Mouse (Mus musculus) CH12.LX (cell line): Measurements from ENCODE around the gene Apoa1. TPM values are rescaled to one million over a fixed set of nuclear protein-coding genes. Genes with fewer than 3 reads are reported as not detected.

ENCODE experiments used
- DNase-seq: peaks from one replicate; pipeline ENCODE4 v3.0.0-alpha.2; 2013; ENCODE audit errors: extremely low read depth
- H3K27ac ChIP-seq: 2 replicates; pipeline ENCODE4 v1.5.1; 2012; ENCODE audit warnings: low read depth, mild to moderate bottlenecking, control low read depth, moderate library complexity; ENCODE audit not compliant: insufficient read depth
- H3K27me3 ChIP-seq: replicated peaks from 2 replicates; pipeline ENCODE3; 2012; ENCODE audit warnings: inconsistent platforms
- H3K36me3 ChIP-seq, 2 experiments: replicated peaks in 1 of 2; 2 replicates each; pipeline versions ENCODE3 to v1.6.1; 2012; ENCODE audit warnings: inconsistent platforms in 1 of 2, low read length in 1 of 2, mild to moderate bottlenecking in 1 of 2, mixed read lengths in 1 of 2, moderate library complexity in 1 of 2; ENCODE audit not compliant: control insufficient read depth in 1 of 2, insufficient read depth in 1 of 2
- H3K4me1 ChIP-seq, 2 experiments: 2 replicates each; pipeline ENCODE4 v1.6.1; 2012; ENCODE audit warnings: inconsistent platforms in 1 of 2, moderate library complexity in 1 of 2; ENCODE audit not compliant: insufficient read depth in 2 of 2, control insufficient read depth in 1 of 2
- H3K4me2 ChIP-seq: 2 replicates; pipeline ENCODE4 v1.6.1; 2012; ENCODE audit warnings: low read depth, mild to moderate bottlenecking, control low read depth; ENCODE audit not compliant: poor library complexity, insufficient read depth, severe bottlenecking
- H3K4me3 ChIP-seq, 3 experiments: fragments of 150-350 bp in 1 of 3; sonication (generic) in 1 of 3; replicated peaks in 1 of 3; 2 replicates each; pipeline versions ENCODE3 to v1.5.1; 2011 to 2012; ENCODE audit warnings: low read depth in 2 of 3, low read length in 2 of 3, mild to moderate bottlenecking in 2 of 3, moderate library complexity in 2 of 3, control low read depth in 1 of 3, improper control_type of control experiment in 1 of 3, inconsistent platforms in 1 of 3, mixed read lengths in 1 of 3; ENCODE audit not compliant: poor library complexity in 1 of 3
- H3K79me2 ChIP-seq: replicated peaks from 2 replicates; pipeline ENCODE4 v1.6.1; 2012; ENCODE audit warnings: mild to moderate bottlenecking, moderate library complexity; ENCODE audit not compliant: control insufficient read depth, poor library complexity, insufficient read depth, severe bottlenecking; ENCODE audit errors: extremely low read depth
- H3K9ac ChIP-seq: 2 replicates; pipeline ENCODE4 v1.6.1; 2012; ENCODE audit warnings: low read depth, mild to moderate bottlenecking, control low read depth, moderate library complexity; ENCODE audit not compliant: insufficient read depth
- H3K9me3 ChIP-seq: replicated peaks from 2 replicates; pipeline ENCODE3; 2012; ENCODE audit warnings: low read length, inconsistent platforms, mixed read lengths
- BHLHE40 ChIP-seq: IDR thresholded peaks from 2 replicates; pipeline ENCODE4 v1.6.1; 2011; ENCODE audit warnings: mild to moderate bottlenecking, low read depth, low read length, improper control_type of control experiment
- CHD1 ChIP-seq: IDR thresholded peaks from 2 replicates; pipeline ENCODE4 v1.6.1; 2012; ENCODE audit warnings: low read depth, low read length, improper control_type of control experiment, inconsistent platforms
- CHD2 ChIP-seq: IDR thresholded peaks from 2 replicates; pipeline ENCODE4 v1.6.1; 2011; ENCODE audit warnings: low read length, improper control_type of control experiment
- CTCF ChIP-seq, 2 experiments: IDR thresholded peaks in 1 of 2; conservative IDR thresholded peaks in 1 of 2; 2 replicates each; pipeline ENCODE4 v1.5.1; 2011 to 2012; ENCODE audit warnings: low read depth in 2 of 2, low read length in 2 of 2, improper control_type of control experiment in 1 of 2, inconsistent platforms in 1 of 2, mild to moderate bottlenecking in 1 of 2, moderate library complexity in 1 of 2
- E2F4 ChIP-seq: IDR thresholded peaks from 2 replicates; pipeline ENCODE4 v1.6.1; 2011; ENCODE audit warnings: low read depth, low read length, improper control_type of control experiment; ENCODE audit not compliant: insufficient replicate concordance
- ELF1 ChIP-seq: IDR thresholded peaks from 2 replicates; pipeline ENCODE4 v1.6.1; 2014; ENCODE audit warnings: low read depth, mild to moderate bottlenecking, inconsistent platforms, low read length, improper control_type of control experiment
- JUN ChIP-seq: IDR thresholded peaks from 2 replicates; pipeline ENCODE4 v1.6.1; 2011; ENCODE audit warnings: low read depth, mild to moderate bottlenecking, low read length, improper control_type of control experiment, moderate library complexity; ENCODE audit not compliant: insufficient read depth
- JUND ChIP-seq: conservative IDR thresholded peaks from 2 replicates; pipeline ENCODE4 v1.6.1; 2011; ENCODE audit warnings: low read depth, low read length, improper control_type of control experiment
- KAT2A ChIP-seq: IDR thresholded peaks from 2 replicates; pipeline ENCODE4 v1.6.1; 2012; ENCODE audit warnings: low read length, improper control_type of control experiment, inconsistent platforms; ENCODE audit not compliant: insufficient replicate concordance
- MAX ChIP-seq: IDR thresholded peaks from 2 replicates; pipeline ENCODE4 v1.6.1; 2011; ENCODE audit warnings: low read length, improper control_type of control experiment
- MAZ ChIP-seq: IDR thresholded peaks from 2 replicates; pipeline ENCODE4 v1.6.1; 2012; ENCODE audit warnings: low read depth, mild to moderate bottlenecking, inconsistent platforms, low read length, improper control_type of control experiment, moderate library complexity
- NRF1 ChIP-seq: IDR thresholded peaks from 2 replicates; pipeline ENCODE4 v1.6.1; 2014; ENCODE audit warnings: low read depth, mild to moderate bottlenecking, inconsistent platforms, low read length, improper control_type of control experiment, moderate library complexity
- PAX5 ChIP-seq: IDR thresholded peaks from 2 replicates; pipeline ENCODE4 v1.6.1; 2012; ENCODE audit warnings: low read length, inconsistent platforms, mixed read lengths
- POLR2A ChIP-seq: IDR thresholded peaks from 2 replicates; pipeline ENCODE4 v1.6.1; 2011; ENCODE audit warnings: low read depth, mild to moderate bottlenecking, improper control_type of control experiment, low read length
- RAD21 ChIP-seq: IDR thresholded peaks from 2 replicates; pipeline ENCODE4 v1.6.1; 2011; ENCODE audit warnings: low read depth, mild to moderate bottlenecking, low read length, improper control_type of control experiment, moderate library complexity
- RCOR1 ChIP-seq: conservative IDR thresholded peaks from 2 replicates; pipeline ENCODE4 v1.6.1; 2012; ENCODE audit warnings: low read depth, mild to moderate bottlenecking, inconsistent platforms, low read length, improper control_type of control experiment
- SMC3 ChIP-seq: IDR thresholded peaks from 2 replicates; pipeline ENCODE4 v1.6.1; 2011; ENCODE audit warnings: low read depth, low read length, improper control_type of control experiment
- TBP ChIP-seq: conservative IDR thresholded peaks from 2 replicates; pipeline ENCODE4 v1.6.1; 2011; ENCODE audit warnings: low read depth, low read length, improper control_type of control experiment
- TCF12 ChIP-seq: IDR thresholded peaks from 2 replicates; pipeline ENCODE4 v1.6.1; 2014; ENCODE audit warnings: low read depth, mild to moderate bottlenecking, inconsistent platforms, low read length, improper control_type of control experiment
- USF1 ChIP-seq: IDR thresholded peaks from 2 replicates; pipeline ENCODE4 v1.6.1; 2014; ENCODE audit warnings: low read depth, mild to moderate bottlenecking, inconsistent platforms, low read length, improper control_type of control experiment
- USF2 ChIP-seq: conservative IDR thresholded peaks from 2 replicates; pipeline ENCODE4 v1.6.1; 2011; ENCODE audit warnings: low read depth, low read length, improper control_type of control experiment
- ZC3H11A ChIP-seq: IDR thresholded peaks from 2 replicates; pipeline ENCODE4 v1.6.1; 2012; ENCODE audit warnings: low read depth, mild to moderate bottlenecking, inconsistent platforms, low read length, improper control_type of control experiment
- ZKSCAN1 ChIP-seq: IDR thresholded peaks from 2 replicates; pipeline ENCODE4 v1.6.1; 2012; ENCODE audit warnings: low read depth, inconsistent platforms, low read length, improper control_type of control experiment, borderline replicate concordance
- ZMIZ1 ChIP-seq: IDR thresholded peaks from 2 replicates; pipeline ENCODE4 v1.6.1; 2012; ENCODE audit warnings: low read depth, mild to moderate bottlenecking, inconsistent platforms, low read length, improper control_type of control experiment
- ZNF384 ChIP-seq: IDR thresholded peaks from 2 replicates; pipeline ENCODE4 v1.6.1; 2012; ENCODE audit warnings: low read depth, low read length, improper control_type of control experiment, inconsistent platforms
- dilution Hi-C: fragments of 300-500 bp; cut with MboI; formaldehyde crosslinking; loops from 2 replicates; pipeline ENCODE4 v1.14.3; 2020; ENCODE audit warnings: low sequenced_read_pairs; ENCODE audit not compliant: extremely low pct_unique_long_range_greater_than_20kb, extremely low pct_ligation_motif_present
- in situ Hi-C: fragments of 300-500 bp; cut with MboI; formaldehyde crosslinking; loops from 3 replicates; pipeline ENCODE4 v1.14.3; 2019; ENCODE audit warnings: low sequenced_read_pairs, low pct_ligation_motif_present, low pct_unique_long_range_greater_than_20kb, mixed read lengths
- polyA plus RNA-seq: library from polyadenylated mRNA; unstranded; fragments of >175 nt; gene quantifications from 2 replicates; pipeline ENCODE4 v1.2.1, GENCODE M21; 2012; ENCODE audit warnings: low read depth; ENCODE audit not compliant: insufficient read length
- total RNA-seq, 2 experiments: library from RNA; depleted of rRNA; stranded (reverse); fragments of 300-350 nt in 1 of 2; fragments of >200 nt in 1 of 2; gene quantifications; 2 replicates each; pipeline ENCODE4 v1.2.3; 2012 to 2014

Apoa1 gene
- total and polyA plus RNA-seq, 3 experiments, result not detected

GRCm38 (mm10) chr9:46191644-46192043, 36.7 kb upstream of the Apoa1 start (continued):
- TF ChIP-seq USF1 (no peak), POLR2A (no peak), MAX (no peak), ZKSCAN1 (no peak), KAT2A (no peak), BHLHE40 (no peak)

GRCm38 (mm10) chr9:46192642-46193041, 35.7 kb upstream of the Apoa1 start:
- Histone ChIP-seq H3K9ac (no peak overlapping the region), H3K79me2 (no peaks in the 10 kb centered on the region), H3K27ac (no peak overlapping the region), H3K27me3 (no peaks in the 10 kb centered on the region), H3K4me1 (peaks cover 0 to 17% of the 10 kb centered on the region in 2 experiments; a peak in 3 of 4 replicates), H3K4me2 (no peak overlapping the region), H3K9me3 (no peaks in the 10 kb centered on the region), H3K4me3 (no peak overlapping the region), H3K36me3 (peaks cover 41 to 77% of the 10 kb centered on the region in 2 experiments)
- in situ Hi-C loops (no loop called here), dilution Hi-C loops (no loop called here)
- DNase-seq, result peak; percentile 39
- TF ChIP-seq USF1 (peak; percentile 71), JUN (no peak), ZNF384 (peak; percentile 86), BHLHE40 (peak; percentile 80), ZC3H11A (no peak), MAX (no peak), CHD1 (no peak), NRF1 (no peak), USF2 (peak; percentile 83), SMC3 (no peak)

GRCm38 (mm10) chr9:46194809-46195208, 33.6 kb upstream of the Apoa1 start:
- no peak for TF ChIP-seq E2F4
- TF ChIP-seq KAT2A, result no peak
- TF ChIP-seq ELF1, result no peak
- TF ChIP-seq CHD1, result no peak
- no peak for TF ChIP-seq ZKSCAN1
- no peak for TF ChIP-seq RCOR1
- no peak for TF ChIP-seq CTCF (conservative IDR thresholded peaks at IDR 0.05 in 1 of 2, IDR thresholded peaks at IDR 0.05 in 1 of 2; ENCODE audit: low read depth in 2 of 2, low read length in 2 of 2)
- TF ChIP-seq RAD21, result no peak
- TF ChIP-seq TCF12, result no peak
- TF ChIP-seq JUND, result no peak
- TF ChIP-seq BHLHE40, result no peak
- TF ChIP-seq ZNF384, result no peak
- no peak for TF ChIP-seq USF2
- no peak for TF ChIP-seq MAZ
- no peak for TF ChIP-seq PAX5
- TF ChIP-seq CHD2, result no peak
- no peak for TF ChIP-seq TBP
- TF ChIP-seq USF1, result no peak
- no peak for TF ChIP-seq ZMIZ1
- dilution Hi-C loops (no loop called here), in situ Hi-C loops (loop anchor here (5.0 kb wide), 1 partner anchor 203 kb away; no protein-coding TSS in a partner anchor)
- Histone ChIP-seq H3K36me3 (peaks cover 57 to 81% of the 10 kb centered on the region in 2 experiments), H3K4me1 (peaks cover 0 to 17% of the 10 kb centered on the region in 2 experiments; a peak in 2 of 4 replicates), H3K4me2 (no peak overlapping the region), H3K9me3 (no peaks in the 10 kb centered on the region), H3K27me3 (no peaks in the 10 kb centered on the region), H3K9ac (no peak overlapping the region), H3K27ac (no peak overlapping the region), H3K4me3 (no peak overlapping the region), H3K79me2 (no peaks in the 10 kb centered on the region)
- no peak for DNase-seq
